In the genomic region with DNA sequence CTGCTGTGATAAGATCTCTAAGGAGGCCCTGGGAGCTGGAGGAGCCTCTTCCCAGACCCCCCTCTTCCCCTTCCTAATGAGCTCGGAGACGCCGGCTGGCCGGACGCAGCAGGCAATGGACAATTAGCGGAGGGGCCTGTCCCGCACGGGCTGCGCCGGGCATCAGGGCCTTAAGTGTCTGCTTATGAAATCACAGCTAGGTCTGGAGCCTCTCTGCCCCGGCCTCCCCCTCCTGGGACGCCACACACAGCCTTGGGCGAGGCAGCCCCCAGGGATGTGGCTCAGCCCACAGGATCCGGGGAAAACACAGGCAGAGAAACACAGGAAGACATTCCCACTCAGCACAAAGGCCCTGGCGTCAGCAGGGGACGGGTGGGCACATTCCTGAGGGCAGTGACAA, we compare ENCODE assay signal across 10 mouse cellular contexts.
A peak's percentile ranks its signal among the peaks of the same experiment; 100 is the strongest.
DNase-seq lines count a peak whose midpoint lies in the region; ATAC-seq and TF ChIP-seq lines count a peak whose summit lies in the region.
"Had no signal": no experiment of that assay in that cellular context is flagged by ENCODE, and none has a peak within 500 bp of the region (broad histone marks: within the 10 kb centered on the region; RNA-seq: fewer than 3 reads in every experiment).

No protein-coding gene starts in this region.

- H3K4me1 ChIP-seq in heart, embryonic 12.5 days (replicated peaks) = peaks cover 4% of the 10 kb centered on the region
- H3K4me1 ChIP-seq in limb, embryonic 10.5 days = peaks cover 14% of the 10 kb centered on the region
- H3K4me1 ChIP-seq in cerebellum, adult 2 months (ENCODE audit: control insufficient read depth, insufficient read depth, low read length) = no peaks in the 10 kb centered on the region
- H3K4me1 ChIP-seq: megakaryocyte, embryonic 14.5 days had no signal

- H3K36me3 ChIP-seq in heart, embryonic 12.5 days = no peaks in the 10 kb centered on the region
- H3K36me3 ChIP-seq in limb, embryonic 10.5 days = no peaks in the 10 kb centered on the region

- peak overlapping the region; percentile 30; the same call in 1 of the 2 replicates for H3K4me2 ChIP-seq in heart, embryonic 12.5 days

- H3K4me3 ChIP-seq in heart, embryonic 12.5 days = no peak overlapping the region
- H3K4me3 ChIP-seq in limb, embryonic 10.5 days = no peak overlapping the region
- no peak overlapping the region for H3K4me3 ChIP-seq in cerebellum, adult 2 months (replicated peaks; ENCODE audit: insufficient read depth, low read depth, low read length)
- H3K4me3 ChIP-seq: megakaryocyte, embryonic 14.5 days had no signal

- peaks cover 19% of the 10 kb centered on the region for H3K27me3 ChIP-seq in heart, embryonic 12.5 days (replicated peaks)
- H3K27me3 ChIP-seq in limb, embryonic 10.5 days (ENCODE audit: low read depth, poor library complexity, severe bottlenecking) = peaks cover 44% of the 10 kb centered on the region
- H3K27me3 ChIP-seq in cerebellum, adult 2 months (ENCODE audit: control insufficient read depth, insufficient read depth, low read length) = no peaks in the 10 kb centered on the region; the same call in 1 of the 2 replicates

- no peak overlapping the region for H3K9ac ChIP-seq in heart, embryonic 12.5 days

- H3K27ac ChIP-seq in heart, embryonic 12.5 days (ENCODE audit: poor library complexity, severe bottlenecking) = no peak overlapping the region
- peak overlapping the region; percentile 65 for H3K27ac ChIP-seq in limb, embryonic 10.5 days
- no peak overlapping the region for H3K27ac ChIP-seq in cerebellum, adult 2 months (ENCODE audit: insufficient read depth, low read length)

- WGBS in heart, embryonic 12.5 days = 27% methylated on average over 16 of the region's 16 CpGs
- 21% methylated on average over 16 of the region's 16 CpGs for WGBS in limb, embryonic 10.5 days
- 41% methylated on average over 16 of the region's 16 CpGs for WGBS in cerebellum, adult 2 months

- no peak for TF ChIP-seq POLR2A in cerebellum, adult 2 months (IDR thresholded peaks at IDR 0.05; ENCODE audit: borderline replicate concordance, insufficient read depth, low read length)

- ATAC-seq in heart, embryonic 12.5 days (ENCODE audit: insufficient number of reproducible peaks, low FRiP score) = no peak

- H3K9me3 ChIP-seq in heart, embryonic 12.5 days (replicated peaks) = no peaks in the 10 kb centered on the region
- H3K9me3 ChIP-seq in limb, embryonic 10.5 days (replicated peaks) = no peaks in the 10 kb centered on the region
- H3K9me3 ChIP-seq: megakaryocyte, embryonic 14.5 days had no signal

- no peak for TF ChIP-seq CTCF in cerebellum, adult 2 months (IDR thresholded peaks at IDR 0.05; ENCODE audit: borderline replicate concordance, insufficient read depth, low read depth, low read length)

- peak; percentile 33 for DNase-seq in adrenal gland, postnatal 10 days
- DNase-seq in adrenal gland, adult (ENCODE audit: inconsistent age in 2 of 2, low spot score in 1 of 2) = no peak
- DNase-seq in ZHBTc4 (ENCODE audit: low read depth, low spot score) = peak; percentile 13
- DNase-seq in limb, embryonic 10.5 days (ENCODE audit: low spot score) = peak; percentile 47
- no peak for DNase-seq in T-cell, adult 2 months (ENCODE audit: low spot score)
- DNase-seq in frontal cortex, postnatal 36 days (ENCODE audit: low spot score in 2 of 2) = no peak
- DNase-seq in cerebellum, adult 2 months = no peak
- DNase-seq: thymus, postnatal 14 days had no signal

Comparison
In these comparisons a context has a peak if more than half of its experiments do, and no peak if none do; other contexts are left out.
1. DNase-seq: peak in adrenal gland, postnatal 10 days (single experiment), ZHBTc4 (single experiment) and limb, embryonic 10.5 days (single experiment); none in adrenal gland, adult (0 of 2), T-cell, adult 2 months (single experiment), frontal cortex, postnatal 36 days (0 of 2) and cerebellum, adult 2 months (0 of 2).